Mouse (Mus musculus) intestine, embryonic 15.5 days (tissue): ENCODE data around the gene Lin7b. TPM values are rescaled to one million over a fixed set of nuclear protein-coding genes. Genes with fewer than 3 reads are reported as not detected.

ENCODE experiments used
- ATAC-seq: fragments of 200-750 bp; cut with Nextera tagmentation; 2 replicates; pipeline ENCODE4 v1.8.0; 2017; ENCODE audit warnings: moderate TSS enrichment, moderate library complexity
- H3K27ac ChIP-seq: fragments of 300-500 bp; sonication (generic); 2 replicates; pipeline ENCODE4 v1.5.1; 2015; ENCODE audit warnings: mild to moderate bottlenecking, inconsistent platforms
- H3K27me3 ChIP-seq: fragments of 300-500 bp; sonication (generic); replicated peaks from 2 replicates; pipeline ENCODE4 v1.6.1; 2015; ENCODE audit warnings: inconsistent platforms
- H3K36me3 ChIP-seq: fragments of 300-500 bp; sonication (generic); 2 replicates; pipeline ENCODE4 v1.6.1; 2015; ENCODE audit warnings: inconsistent platforms
- H3K4me1 ChIP-seq: fragments of 300-500 bp; sonication (generic); replicated peaks from 2 replicates; pipeline ENCODE4 v1.6.1; 2015; ENCODE audit warnings: inconsistent platforms
- H3K4me2 ChIP-seq: fragments of 300-500 bp; sonication (generic); replicated peaks from 2 replicates; pipeline ENCODE4 v1.6.1; 2015; ENCODE audit warnings: mild to moderate bottlenecking, inconsistent platforms
- H3K4me3 ChIP-seq: fragments of 300-500 bp; sonication (generic); replicated peaks from 2 replicates; pipeline ENCODE4 v1.5.1; 2015; ENCODE audit warnings: inconsistent platforms
- H3K9ac ChIP-seq: fragments of 300-500 bp; sonication (generic); 2 replicates; pipeline ENCODE4 v1.6.1; 2015; ENCODE audit warnings: inconsistent platforms
- H3K9me3 ChIP-seq: fragments of 300-500 bp; sonication (generic); 2 replicates; pipeline ENCODE4 v1.6.1; 2016; ENCODE audit warnings: inconsistent platforms
- WGBS: fragments of 180-500 bp; shearing (Covaris S2); methylation state at CpG from one replicate; pipeline ENCODE4 v1.1.7; 2015; 5-methylcytosine and 5-hydroxymethylcytosine counted together
- polyA plus RNA-seq: library from polyadenylated mRNA; unstranded; fragments of >200 nt; fragmentation: Nextera tagmentation; extraction: Ambion mirVana; gene quantifications from 2 replicates; pipeline ENCODE4 v1.2.1, GENCODE M21; 2015

Lin7b gene
- 1.9 and 2.4 TPM in 2 replicates for polyA plus RNA-seq

DNA sequence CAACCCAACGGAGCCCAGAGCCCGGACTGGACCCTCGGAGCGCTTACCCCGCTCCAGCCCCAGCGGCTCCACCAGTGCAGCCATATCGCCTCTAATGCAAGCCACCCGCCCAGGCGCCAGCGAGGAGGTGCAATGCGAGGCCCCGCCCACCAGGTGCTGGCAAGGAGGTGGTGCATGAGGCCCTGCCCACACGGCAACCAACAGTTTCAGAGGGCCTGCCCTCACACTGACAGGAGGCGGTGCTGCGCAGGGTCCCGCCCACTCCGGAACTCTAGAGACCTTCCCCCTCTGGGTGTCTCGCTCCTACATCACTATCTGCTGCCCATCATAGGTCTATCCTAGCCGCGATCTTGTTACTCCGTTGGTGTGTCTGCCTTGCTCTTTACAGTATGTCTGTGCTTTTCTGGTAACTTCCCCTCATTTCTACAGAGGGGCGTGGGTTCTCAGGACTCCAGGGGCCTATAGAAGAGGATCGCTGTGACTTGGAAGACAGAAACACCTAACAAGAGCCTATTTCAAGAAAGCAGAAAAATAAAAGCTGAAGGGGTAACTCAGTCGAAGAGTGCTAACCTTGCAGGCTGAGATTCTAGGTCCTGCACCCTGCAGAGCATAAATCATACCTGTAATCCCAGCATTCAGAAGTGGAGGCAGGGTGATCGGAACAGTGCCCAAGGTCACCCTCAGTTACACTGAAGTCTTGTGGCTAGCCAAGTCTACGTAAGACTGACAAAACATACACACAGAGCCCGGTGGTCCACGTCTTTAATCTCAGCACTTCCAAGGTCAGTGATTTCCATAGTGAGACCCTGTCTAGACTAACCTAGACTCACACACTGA, at the start of gene Lin7b:
TSS of gene Lin7b (minus strand) at position 109 of the 837 bp plus-strand sequence.
- H3K4me2 ChIP-seq: peak within 1 kb of the TSS; percentile 99
- H3K27ac ChIP-seq: peak within 1 kb of the TSS; percentile 44; the same call in 1 of the 2 replicates
- ATAC-seq: peak; percentile 85
- no peaks in the 10 kb centered on the region for H3K9me3 ChIP-seq
- H3K4me1 ChIP-seq: peaks cover 24% of the 10 kb centered on the region
- 9% methylated on average over 28 of the region's 28 CpGs for WGBS
- H3K27me3 ChIP-seq: peaks cover 14% of the 10 kb centered on the region
- peaks cover 10% of the 10 kb centered on the region for H3K36me3 ChIP-seq
- peak within 1 kb of the TSS; percentile 56 for H3K9ac ChIP-seq
- peak within 1 kb of the TSS; percentile 53 for H3K4me3 ChIP-seq

DNA sequence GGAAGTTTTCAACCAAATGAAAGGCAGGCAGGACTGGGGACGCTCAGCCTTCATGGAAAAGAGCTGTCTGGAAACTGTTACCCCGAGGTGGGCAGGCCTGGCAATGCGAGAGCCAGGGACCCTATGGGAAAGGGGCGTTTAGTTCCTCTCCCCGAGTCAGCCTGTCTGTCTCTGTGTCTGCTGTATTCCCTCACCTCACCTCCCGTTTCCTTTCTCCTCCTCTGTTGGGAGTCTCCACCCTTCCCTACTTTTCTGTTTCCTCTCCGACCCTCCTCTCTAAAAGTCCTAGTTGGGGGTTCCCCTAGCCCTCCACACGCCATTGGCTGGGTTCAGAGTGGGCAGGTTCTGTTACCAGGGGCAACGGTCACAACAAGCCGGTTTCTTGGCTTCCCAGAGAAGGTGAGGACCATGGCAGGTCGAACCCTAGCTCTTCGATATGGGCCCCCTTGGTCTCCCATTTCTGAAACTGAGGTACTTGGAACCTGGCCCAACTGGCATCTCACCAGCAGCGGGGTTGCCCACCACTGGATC, 47.6 kb upstream of the Lin7b start:
- Histone ChIP-seq H3K27ac (no peak overlapping the region), H3K9me3 (no peaks in the 10 kb centered on the region), H3K27me3 (peaks cover 38% of the 10 kb centered on the region), H3K4me2 (0 out of 2 replicates have a peak overlapping the region, but pooled peaks have one; percentile 24), H3K9ac (no peak overlapping the region), H3K4me3 (no peak overlapping the region), H3K36me3 (peaks cover 15% of the 10 kb centered on the region), H3K4me1 (peaks cover 35% of the 10 kb centered on the region)
- ATAC-seq: no peak
- 8% methylated on average over 13 of the region's 13 CpGs for WGBS

DNA sequence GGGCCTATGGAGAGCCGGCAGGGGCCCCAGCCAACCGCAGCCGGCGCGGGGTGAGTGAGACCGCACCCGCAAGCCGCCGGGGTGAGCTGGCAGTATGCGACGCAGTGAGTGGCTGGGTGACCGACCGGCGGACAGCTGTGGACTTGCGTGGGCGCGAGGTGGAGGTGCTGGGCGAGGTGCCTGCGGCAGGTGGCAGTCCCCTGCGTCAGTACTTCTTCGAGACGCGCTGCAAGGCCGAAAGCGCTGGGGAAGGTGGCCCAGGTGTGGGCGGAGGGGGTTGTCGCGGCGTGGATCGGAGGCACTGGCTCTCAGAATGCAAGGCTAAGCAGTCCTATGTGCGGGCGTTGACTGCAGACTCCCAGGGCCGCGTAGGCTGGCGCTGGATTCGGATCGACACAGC, 45.3 kb upstream of the Lin7b start:
- H3K9ac ChIP-seq: no peak overlapping the region
- no peaks in the 10 kb centered on the region for H3K9me3 ChIP-seq
- no peak for ATAC-seq
- 23% methylated on average over 37 of the region's 37 CpGs for WGBS
- peak overlapping the region; percentile 22 for H3K4me3 ChIP-seq
- no peaks in the 10 kb centered on the region for H3K36me3 ChIP-seq
- H3K4me2 ChIP-seq: peak overlapping the region; percentile 49
- peaks cover 35% of the 10 kb centered on the region for H3K4me1 ChIP-seq
- H3K27ac ChIP-seq: no peak overlapping the region
- H3K27me3 ChIP-seq: peaks cover 54% of the 10 kb centered on the region

DNA sequence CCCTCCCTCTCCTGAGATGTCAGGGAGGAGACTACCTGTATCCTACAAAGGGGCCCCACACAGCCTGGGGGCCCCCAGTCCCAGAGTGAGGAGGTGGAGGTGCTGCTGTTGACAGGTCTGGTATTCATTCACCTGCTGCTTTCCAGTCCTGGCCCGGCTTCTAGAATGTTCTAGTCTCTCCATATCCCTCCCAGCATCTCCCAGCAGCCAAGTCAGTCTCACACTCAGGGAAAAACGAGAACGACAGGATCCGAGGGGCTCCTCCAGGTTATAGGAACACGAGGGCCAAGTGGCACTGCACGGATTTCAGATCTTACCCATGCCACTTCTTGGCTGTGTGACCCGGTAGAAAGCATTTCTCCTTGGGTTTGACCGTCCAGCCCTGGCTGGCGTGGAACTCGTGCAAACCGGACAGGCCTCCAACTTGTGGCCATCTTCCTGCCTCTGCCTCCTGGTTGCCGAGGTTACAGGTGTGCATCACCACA, 44.4 kb upstream of the Lin7b start:
- WGBS: 46% methylated on average over 12 of the region's 12 CpGs
- ATAC-seq: no peak; the same call in 1 of the 2 replicates

DNA sequence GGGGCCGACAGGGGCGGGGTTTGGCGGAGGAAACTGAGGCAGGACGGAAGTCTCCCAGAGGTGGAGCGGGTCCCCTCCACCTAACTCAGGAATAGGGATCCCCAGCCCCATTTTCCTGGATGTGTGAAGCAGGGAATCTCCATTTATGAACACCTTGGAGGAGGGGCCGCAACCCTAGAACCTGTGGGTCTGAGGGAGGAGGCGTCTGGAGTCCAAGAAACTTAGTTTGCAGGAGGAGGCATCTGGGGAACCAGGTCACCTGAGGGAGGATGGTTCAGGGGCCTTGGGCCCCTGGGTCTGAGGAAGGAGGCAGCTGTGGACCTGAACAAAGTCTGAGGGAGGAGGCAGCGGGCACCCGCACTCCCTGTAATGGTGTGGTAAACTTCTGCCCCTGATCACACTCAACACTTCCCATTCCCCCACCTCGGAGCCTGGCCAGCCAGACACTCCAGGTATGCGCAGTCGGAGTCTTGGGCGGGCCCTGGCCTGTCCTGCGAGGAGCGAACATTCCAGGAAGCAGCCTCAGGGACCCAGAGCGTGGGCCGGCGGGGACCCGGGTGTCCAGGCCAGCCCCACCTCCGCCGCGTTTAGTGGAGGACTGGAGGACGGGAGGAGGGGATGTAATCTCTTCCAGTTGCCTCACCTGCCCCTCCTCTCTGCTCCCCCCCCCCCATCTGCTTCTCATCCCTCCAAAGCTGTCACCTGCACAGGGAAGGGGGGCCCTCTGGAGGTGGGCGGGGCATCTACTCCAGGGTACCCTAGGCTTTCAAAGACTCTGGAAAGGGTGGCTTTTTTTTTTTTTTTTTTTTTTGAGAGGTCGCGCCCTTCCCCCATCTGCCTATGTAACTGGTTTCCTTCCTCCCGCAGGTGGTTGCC, 43.7 kb upstream of the Lin7b start:
- H3K27me3 ChIP-seq: peaks cover 68% of the 10 kb centered on the region
- WGBS: 2% methylated on average over 26 of the region's 27 CpGs
- peak overlapping the region; percentile 56 for H3K4me3 ChIP-seq
- H3K9ac ChIP-seq: peak overlapping the region; percentile 60
- ATAC-seq: peak; percentile 40
- H3K4me2 ChIP-seq: peak overlapping the region; percentile 97
- H3K4me1 ChIP-seq: peaks cover 27% of the 10 kb centered on the region
- no peak overlapping the region for H3K27ac ChIP-seq
- no peaks in the 10 kb centered on the region for H3K9me3 ChIP-seq
- no peaks in the 10 kb centered on the region for H3K36me3 ChIP-seq

More for the DNA sequence above, 44.4 kb upstream of the Lin7b start:
- Histone ChIP-seq H3K36me3 (no peaks in the 10 kb centered on the region), H3K4me1 (peaks cover 30% of the 10 kb centered on the region), H3K9me3 (no peaks in the 10 kb centered on the region), H3K27me3 (peaks cover 62% of the 10 kb centered on the region), H3K4me3 (no peak overlapping the region), H3K9ac (no peak overlapping the region), H3K4me2 (peak overlapping the region; percentile 97; the same call in 1 of the 2 replicates), H3K27ac (no peak overlapping the region)

DNA sequence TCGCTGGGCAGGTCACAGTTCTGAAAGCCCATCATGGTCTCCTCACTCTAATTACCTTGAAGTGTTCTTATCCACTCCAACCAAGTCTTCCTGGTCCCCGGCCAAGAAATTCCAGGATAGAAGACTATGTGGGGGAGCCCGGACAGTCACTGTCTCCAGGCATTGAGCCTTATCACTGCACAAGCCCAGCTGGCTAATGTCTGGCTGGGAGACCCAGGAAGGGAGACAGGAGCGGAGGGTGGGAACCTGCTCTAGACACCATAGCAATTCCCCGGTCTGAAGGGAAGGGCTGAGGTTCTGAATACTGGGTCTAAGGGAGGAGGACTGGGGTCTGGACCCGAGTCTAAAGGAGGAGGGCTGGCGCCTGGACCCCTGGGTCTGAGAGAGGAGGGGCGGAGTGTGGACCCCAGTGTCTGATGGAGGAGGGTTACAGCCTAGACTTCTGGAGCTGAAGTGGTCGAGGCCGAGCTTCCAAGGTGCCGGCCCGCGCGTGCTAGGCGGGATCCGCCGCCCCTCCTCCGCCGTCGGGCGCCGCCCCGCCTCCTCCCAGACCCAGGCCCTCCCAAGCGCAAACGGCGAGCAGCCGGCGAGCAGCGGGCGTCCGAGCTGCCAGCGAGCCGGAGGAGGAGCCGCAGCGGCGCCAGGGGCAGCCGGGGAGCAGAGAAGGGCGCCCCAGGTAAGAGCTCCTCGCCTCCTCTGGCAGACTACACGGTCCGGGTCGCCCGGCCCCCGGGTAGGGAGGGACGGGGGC, 42.9 kb upstream of the Lin7b start, which contains the start of gene Ntf5:
TSS of gene Ntf5 (plus strand) at position 583 of the 751 bp plus-strand sequence.
- peaks cover 73% of the 10 kb centered on the region for H3K27me3 ChIP-seq

DNA sequence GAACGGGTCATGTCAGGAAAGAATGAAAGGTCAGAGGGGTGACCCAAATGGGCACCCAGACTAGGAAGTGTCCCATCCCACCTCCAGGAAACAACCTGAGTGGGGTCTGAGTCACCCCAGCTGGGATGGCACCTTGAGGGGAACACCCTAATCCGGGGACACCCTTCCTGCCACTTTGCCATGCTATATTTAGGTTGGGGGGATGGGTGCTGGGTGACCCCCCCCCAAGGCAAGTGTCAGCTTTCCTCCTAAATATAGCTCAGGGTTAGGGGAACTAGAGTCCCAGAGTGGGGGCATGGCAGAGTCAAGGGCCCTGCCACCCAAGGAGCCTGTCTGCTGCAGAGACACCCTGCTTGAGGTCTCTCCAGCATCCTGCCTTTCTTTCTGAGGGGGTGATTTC, 42.0 kb upstream of the Lin7b start:
- no peak for ATAC-seq
- Histone ChIP-seq H3K4me3 (no peak overlapping the region), H3K4me1 (peaks cover 25% of the 10 kb centered on the region), H3K9me3 (no peaks in the 10 kb centered on the region), H3K27me3 (peaks cover 82% of the 10 kb centered on the region), H3K9ac (no peak overlapping the region), H3K27ac (no peak overlapping the region), H3K36me3 (no peaks in the 10 kb centered on the region), H3K4me2 (no peak overlapping the region)
- 76% methylated on average over 2 of the region's 2 CpGs for WGBS

More for the DNA sequence above, 42.9 kb upstream of the Lin7b start, which contains the start of gene Ntf5:
- whole genome bisulfite sequencing: 2% methylated on average over 38 of the region's 45 CpGs
- Histone ChIP-seq H3K27ac (0 out of 2 replicates have a peak within 1 kb of the TSS, but pooled peaks have one; percentile 19), H3K4me3 (peak within 1 kb of the TSS; percentile 56), H3K9me3 (no peaks in the 10 kb centered on the region), H3K4me1 (peaks cover 25% of the 10 kb centered on the region), H3K9ac (peak within 1 kb of the TSS; percentile 60), H3K4me2 (peak within 1 kb of the TSS; percentile 97), H3K36me3 (no peaks in the 10 kb centered on the region)
- ATAC-seq: peak; percentile 69

DNA sequence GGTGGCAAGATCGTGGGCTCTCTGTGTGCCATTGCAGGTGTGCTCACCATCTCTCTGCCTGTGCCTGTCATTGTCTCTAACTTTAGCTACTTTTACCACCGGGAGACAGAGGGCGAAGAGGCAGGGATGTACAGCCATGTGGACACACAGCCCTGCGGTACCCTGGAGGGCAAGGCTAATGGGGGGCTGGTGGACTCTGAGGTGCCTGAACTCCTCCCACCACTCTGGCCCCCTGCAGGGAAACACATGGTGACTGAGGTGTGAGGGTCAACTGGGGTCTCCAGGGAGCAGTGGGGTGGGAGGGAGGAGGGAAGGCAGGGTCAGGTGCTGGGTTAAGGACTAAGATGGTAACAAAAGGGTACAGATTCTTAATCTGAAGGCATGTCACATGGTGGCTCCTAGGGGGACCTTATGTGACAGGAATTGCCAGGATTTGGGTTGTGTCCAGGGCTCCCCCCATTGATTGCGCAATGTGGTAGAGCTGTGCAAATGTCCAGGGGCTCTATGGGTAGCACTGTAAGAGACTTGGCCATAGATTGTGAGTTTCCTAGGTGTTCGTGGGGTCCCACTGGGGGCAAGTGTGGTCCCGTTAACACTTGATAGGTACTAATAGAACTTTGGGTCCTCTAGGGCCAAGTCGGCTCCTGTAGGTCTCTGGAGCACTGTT, 39.2 kb upstream of the Lin7b start:
- Histone ChIP-seq H3K9me3 (no peaks in the 10 kb centered on the region), H3K4me1 (peaks cover 21% of the 10 kb centered on the region), H3K36me3 (no peaks in the 10 kb centered on the region), H3K4me3 (no peak overlapping the region), H3K4me2 (no peak overlapping the region), H3K9ac (no peak overlapping the region), H3K27me3 (peaks cover 85% of the 10 kb centered on the region), H3K27ac (no peak overlapping the region)
- ATAC-seq: no peak
- 84% methylated on average over 8 of the region's 8 CpGs for WGBS

DNA sequence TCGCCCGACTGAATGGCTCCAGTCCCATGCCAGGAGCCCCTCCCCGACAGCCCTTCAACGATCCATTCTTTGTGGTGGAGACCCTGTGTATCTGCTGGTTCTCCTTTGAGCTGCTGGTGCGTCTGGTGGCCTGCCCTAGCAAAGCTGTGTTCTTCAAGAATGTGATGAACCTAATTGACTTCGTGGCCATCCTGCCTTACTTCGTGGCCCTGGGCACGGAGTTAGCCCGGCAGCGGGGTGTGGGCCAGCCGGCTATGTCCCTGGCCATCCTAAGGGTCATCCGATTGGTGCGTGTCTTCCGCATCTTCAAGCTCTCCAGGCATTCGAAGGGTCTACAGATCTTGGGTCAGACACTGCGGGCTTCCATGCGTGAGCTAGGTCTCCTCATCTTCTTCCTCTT, 38.6 kb upstream of the Lin7b start:
- Histone ChIP-seq H3K36me3 (no peaks in the 10 kb centered on the region), H3K27ac (no peak overlapping the region), H3K9ac (no peak overlapping the region), H3K4me1 (peaks cover 15% of the 10 kb centered on the region), H3K4me3 (no peak overlapping the region), H3K27me3 (peaks cover 79% of the 10 kb centered on the region), H3K4me2 (no peak overlapping the region), H3K9me3 (no peaks in the 10 kb centered on the region)
- WGBS: 84% methylated on average over 17 of the region's 17 CpGs
- ATAC-seq: no peak

DNA sequence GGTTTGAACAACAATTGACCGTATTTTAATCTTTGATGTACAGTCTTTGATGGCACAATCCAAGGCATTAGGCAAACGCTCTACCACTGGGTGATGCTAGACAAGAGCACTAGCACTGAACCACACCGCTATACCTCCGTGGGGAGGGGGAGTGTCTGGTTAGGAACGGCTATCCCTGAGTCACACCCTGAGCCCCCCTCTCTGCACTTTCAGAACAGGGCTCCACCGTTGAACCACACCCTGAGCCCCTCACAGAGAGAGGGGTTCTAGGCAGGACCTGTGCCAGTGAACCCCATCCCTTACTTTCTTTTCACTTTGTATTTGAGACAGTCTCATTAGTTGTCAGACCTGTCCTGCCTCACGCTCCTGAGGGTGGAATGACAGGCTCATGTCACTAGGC, 38.0 kb upstream of the Lin7b start:
- no peak for ATAC-seq
- Histone ChIP-seq H3K27ac (no peak overlapping the region), H3K4me3 (no peak overlapping the region), H3K36me3 (no peaks in the 10 kb centered on the region), H3K27me3 (peaks cover 73% of the 10 kb centered on the region), H3K4me1 (peaks cover 9% of the 10 kb centered on the region), H3K9me3 (no peaks in the 10 kb centered on the region), H3K4me2 (no peak overlapping the region), H3K9ac (no peak overlapping the region)
- 69% methylated on average over 7 of the region's 7 CpGs for WGBS

DNA sequence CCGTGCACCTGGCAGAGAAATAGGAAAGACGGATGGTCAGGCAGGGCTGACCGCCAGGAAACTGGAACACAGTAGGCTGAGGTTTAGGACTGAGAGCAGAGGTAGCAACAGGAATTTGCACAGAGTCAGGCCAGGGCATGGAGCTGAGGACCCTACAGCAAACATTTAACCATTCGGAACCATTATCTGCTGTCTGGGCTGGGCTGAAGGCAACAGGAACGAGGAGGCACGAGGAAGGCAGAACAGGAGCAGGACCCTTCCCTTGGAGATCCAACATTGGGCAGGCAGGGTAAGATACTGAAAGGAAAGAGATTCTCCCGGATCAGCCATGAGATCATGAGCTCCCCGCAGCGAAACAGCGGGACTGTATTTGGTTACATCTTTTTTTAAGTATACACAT, 37.5 kb upstream of the Lin7b start:
- Histone ChIP-seq H3K36me3 (no peaks in the 10 kb centered on the region), H3K4me1 (peaks cover 8% of the 10 kb centered on the region), H3K9me3 (no peaks in the 10 kb centered on the region), H3K27ac (no peak overlapping the region), H3K9ac (no peak overlapping the region), H3K27me3 (peaks cover 71% of the 10 kb centered on the region), H3K4me2 (no peak overlapping the region), H3K4me3 (no peak overlapping the region)
- no peak for ATAC-seq
- 75% methylated on average over 10 of the region's 10 CpGs for WGBS
